Mouse (Mus musculus): ENCODE measurements at regions not wholly inside any gene's neighbourhood (a gene's known extent, or its start where the extent isn't known, plus 50 kb on each side); places are given as distances from the start of the nearest gene placed in this dataset.

GRCm38 (mm10) chr1:88960142-88960541 lies 110.1 kb upstream of the Sh3bp4 start:
- TF ChIP-seq CTCF (conservative IDR thresholded peaks at IDR 0.05; ENCODE audit: insufficient read depth, insufficient read length, low read depth, low read length) (no peak), POLR2A (IDR thresholded peaks at IDR 0.05; ENCODE audit: low read depth, low read length) (no peak)

Data from kidney, adult 2 months (tissue).